19 mouse cellular contexts compared by ENCODE assay signal in genomic region chr11:24743439-24743838, GRCm38 (mm10).
A peak's percentile ranks its signal among the peaks of the same experiment; 100 is the strongest.
DNase-seq lines count a peak whose midpoint lies in the region; ATAC-seq and TF ChIP-seq lines count a peak whose summit lies in the region.
"Had no signal": no experiment of that assay in that cellular context is flagged by ENCODE, and none has a peak within 500 bp of the region (broad histone marks: within the 10 kb centered on the region; RNA-seq: fewer than 3 reads in every experiment).

No protein-coding gene starts in this region.

- TF ChIP-seq POLR2A in olfactory bulb, adult 2 months (IDR thresholded peaks at IDR 0.05; ENCODE audit: insufficient read depth, low read depth, low read length): no peak

- no peak for DNase-seq in hindbrain, embryonic 10.5 days (ENCODE audit: low spot score)
- DNase-seq in hindbrain, embryonic 11.5 days (ENCODE audit: low spot score): no peak
- no peak for DNase-seq in lung, postnatal 0 days (ENCODE audit: low spot score)
- no peak for DNase-seq in lung, postnatal 36 days
- no peak for DNase-seq in kidney, adult 18-20 months
- DNase-seq: cerebellum, adult 18-20 months; cerebellum, postnatal 36 days; gastrocnemius, postnatal 25 days; kidney, postnatal 10 days; right cerebral cortex, adult 18-20 months; thymus, postnatal 14 days had no signal

- 43% methylated on average over 1 of the region's 1 CpGs for WGBS in hindbrain, embryonic 10.5 days
- 50% methylated on average over 1 of the region's 1 CpGs for WGBS in hindbrain, embryonic 11.5 days
- WGBS in lung, postnatal 0 days: 50% methylated on average over 1 of the region's 1 CpGs
- 62% methylated on average over 1 of the region's 1 CpGs for WGBS in forebrain, embryonic 16.5 days
- 87% methylated on average over 1 of the region's 1 CpGs for whole genome bisulfite sequencing in olfactory bulb, adult 2 months

- peaks cover 39% of the 10 kb centered on the region for H3K4me1 ChIP-seq in hindbrain, embryonic 10.5 days (replicated peaks)
- no peaks in the 10 kb centered on the region for H3K4me1 ChIP-seq in hindbrain, embryonic 11.5 days (replicated peaks; ENCODE audit: control insufficient read depth, insufficient read depth, low read length)
- H3K4me1 ChIP-seq in lung, postnatal 0 days (ENCODE audit: insufficient read depth, low read depth, low read length): no peaks in the 10 kb centered on the region
- H3K4me1 ChIP-seq in forebrain, embryonic 16.5 days (replicated peaks; ENCODE audit: control insufficient read depth, insufficient read depth, low read length): peaks cover 16% of the 10 kb centered on the region
- peaks cover 11% of the 10 kb centered on the region for H3K4me1 ChIP-seq in olfactory bulb, adult 2 months (ENCODE audit: control insufficient read depth, insufficient read depth, low read length)
- H3K4me1 ChIP-seq: heart, embryonic 15.5 days had no signal

- no peaks in the 10 kb centered on the region; the same call in 1 of the 2 replicates for H3K27me3 ChIP-seq in hindbrain, embryonic 10.5 days (ENCODE audit: insufficient read depth, poor library complexity, severe bottlenecking)
- no peaks in the 10 kb centered on the region for H3K27me3 ChIP-seq in hindbrain, embryonic 11.5 days (ENCODE audit: control insufficient read depth, insufficient read depth, low read length)
- no peaks in the 10 kb centered on the region for H3K27me3 ChIP-seq in lung, postnatal 0 days (replicated peaks; ENCODE audit: insufficient read depth, low read length)
- no peaks in the 10 kb centered on the region for H3K27me3 ChIP-seq in forebrain, embryonic 16.5 days (replicated peaks; ENCODE audit: control insufficient read depth, insufficient read depth, low read length)
- H3K27me3 ChIP-seq: heart, embryonic 15.5 days; lung, embryonic 15.5 days had no signal

- peak overlapping the region; percentile 67 for H3K27ac ChIP-seq in hindbrain, embryonic 10.5 days
- H3K27ac ChIP-seq in hindbrain, embryonic 11.5 days (ENCODE audit: low read depth, low read length): no peak overlapping the region
- no peak overlapping the region for H3K27ac ChIP-seq in lung, postnatal 0 days (ENCODE audit: low read length)
- 0 out of 2 replicates have a peak overlapping the region, but pooled peaks have one; percentile 13 for H3K27ac ChIP-seq in forebrain, embryonic 16.5 days (ENCODE audit: low read length)
- H3K27ac ChIP-seq in olfactory bulb, adult 2 months (ENCODE audit: insufficient read depth, low read depth, low read length): peak overlapping the region; percentile 47
- H3K27ac ChIP-seq: heart, embryonic 15.5 days; limb, embryonic 12.5 days; liver, embryonic 14.5 days; lung, embryonic 15.5 days had no signal

- TF ChIP-seq CTCF in lung, postnatal 0 days (IDR thresholded peaks at IDR 0.05): peak; percentile 4; the same call in 1 of the 2 replicates
- no peak for TF ChIP-seq CTCF in olfactory bulb, adult 2 months (IDR thresholded peaks at IDR 0.05; ENCODE audit: insufficient read depth, low read depth, low read length)

- TF ChIP-seq EP300 in lung, postnatal 0 days (IDR thresholded peaks at IDR 0.05): no peak

- H3K36me3 ChIP-seq in hindbrain, embryonic 10.5 days: no peaks in the 10 kb centered on the region
- no peaks in the 10 kb centered on the region for H3K36me3 ChIP-seq in hindbrain, embryonic 11.5 days (ENCODE audit: control insufficient read depth, insufficient read depth, low read length)
- H3K36me3 ChIP-seq in lung, postnatal 0 days (ENCODE audit: insufficient read depth, low read length): no peaks in the 10 kb centered on the region
- H3K36me3 ChIP-seq in forebrain, embryonic 16.5 days (ENCODE audit: control insufficient read depth, insufficient read depth): no peaks in the 10 kb centered on the region
- H3K36me3 ChIP-seq: heart, embryonic 15.5 days; limb, embryonic 12.5 days; lung, embryonic 15.5 days had no signal

- no peak overlapping the region for H3K4me2 ChIP-seq in hindbrain, embryonic 11.5 days (replicated peaks; ENCODE audit: low read depth, low read length)
- no peak overlapping the region for H3K4me2 ChIP-seq in lung, postnatal 0 days (replicated peaks; ENCODE audit: low read depth, low read length)
- H3K4me2 ChIP-seq in forebrain, embryonic 16.5 days (ENCODE audit: low read length): no peak overlapping the region
- H3K4me2 ChIP-seq: heart, embryonic 15.5 days; limb, embryonic 12.5 days; lung, embryonic 15.5 days had no signal

- H3K9me3 ChIP-seq in hindbrain, embryonic 10.5 days: no peaks in the 10 kb centered on the region
- no peaks in the 10 kb centered on the region for H3K9me3 ChIP-seq in hindbrain, embryonic 11.5 days (ENCODE audit: control insufficient read depth, low read length)
- no peaks in the 10 kb centered on the region for H3K9me3 ChIP-seq in lung, postnatal 0 days (ENCODE audit: low read length)
- no peaks in the 10 kb centered on the region for H3K9me3 ChIP-seq in forebrain, embryonic 16.5 days (ENCODE audit: control insufficient read depth, low read length)
- H3K9me3 ChIP-seq: heart, embryonic 15.5 days; limb, embryonic 12.5 days; lung, embryonic 15.5 days had no signal

- ATAC-seq in hindbrain, embryonic 11.5 days (ENCODE audit: low FRiP score): no peak
- ATAC-seq in lung, postnatal 0 days: no peak
- ATAC-seq in forebrain, embryonic 16.5 days: no peak
- ATAC-seq: inflammation-experienced regulatory T-cells, adult 6 months had no signal

- H3K9ac ChIP-seq in hindbrain, embryonic 11.5 days (ENCODE audit: low read depth, low read length): no peak overlapping the region
- no peak overlapping the region for H3K9ac ChIP-seq in lung, postnatal 0 days (replicated peaks; ENCODE audit: low read depth)
- H3K9ac ChIP-seq in forebrain, embryonic 16.5 days (replicated peaks; ENCODE audit: low read depth, low read length): no peak overlapping the region
- H3K9ac ChIP-seq: heart, embryonic 15.5 days; limb, embryonic 12.5 days; liver, embryonic 14.5 days; lung, embryonic 15.5 days had no signal

- no peak overlapping the region for H3K4me3 ChIP-seq in hindbrain, embryonic 10.5 days
- no peak overlapping the region for H3K4me3 ChIP-seq in hindbrain, embryonic 11.5 days (ENCODE audit: low read depth, low read length)
- H3K4me3 ChIP-seq in lung, postnatal 0 days (ENCODE audit: low read depth, low read length): no peak overlapping the region
- no peak overlapping the region for H3K4me3 ChIP-seq in forebrain, embryonic 16.5 days (replicated peaks; ENCODE audit: low read length)
- no peak overlapping the region for H3K4me3 ChIP-seq in olfactory bulb, adult 2 months (ENCODE audit: insufficient read depth, low read depth, low read length)
- H3K4me3 ChIP-seq: erythroblast, embryonic 14.5 days; heart, embryonic 15.5 days; limb, embryonic 12.5 days; lung, embryonic 15.5 days had no signal

Comparison
In these comparisons a context has a peak if more than half of its experiments do, and no peak if none do; other contexts are left out.
1. H3K27ac ChIP-seq: peak in hindbrain, embryonic 10.5 days (single experiment), forebrain, embryonic 16.5 days (single experiment) and olfactory bulb, adult 2 months (single experiment); none in hindbrain, embryonic 11.5 days (single experiment) and lung, postnatal 0 days (single experiment).